Mouse (Mus musculus) urinary bladder, adult 18-20 months (tissue): ENCODE measurements around the gene Dcaf5.

Experiments used
- DNase-seq, 2 experiments: peaks; one replicate each; pipeline ENCODE4 v3.0.0; 2022; ENCODE audit warnings: low spot score in 2 of 2, mixed read lengths in 2 of 2

Gene Dcaf5

GRCm38 (mm10) chr12:80340936-80341335 is 95.5 kb downstream of the Dcaf5 start:
- DNase-seq: no peak

- DNase-seq: no peak
Observed at GRCm38 (mm10) chr12:80334162-80334561, 102.2 kb downstream of the Dcaf5 start.

GRCm38 (mm10) chr12:80331634-80332033 is 104.8 kb downstream of the Dcaf5 start:
- DNase-seq: no peak

GRCm38 (mm10) chr12:80330819-80331218 is 105.6 kb downstream of the Dcaf5 start:
- no peak for DNase-seq

- DNase-seq: no peak
Observed at GRCm38 (mm10) chr12:80329641-80330040, 106.8 kb downstream of the Dcaf5 start.

- DNase-seq: no peak
Observed at GRCm38 (mm10) chr12:80326047-80326446, 110.4 kb downstream of the Dcaf5 start.

GRCm38 (mm10) chr12:80324785-80325131 is 111.6 kb downstream of the Dcaf5 start:
- no peak for DNase-seq

GRCm38 (mm10) chr12:80324051-80324784 is 112.2 kb downstream of the Dcaf5 start:
- DNase-seq: no peak

- no peak for DNase-seq
Observed at GRCm38 (mm10) chr12:80323371-80324050, 112.9 kb downstream of the Dcaf5 start.

- no peak for DNase-seq
Observed at GRCm38 (mm10) chr12:80322494-80322893, 113.9 kb downstream of the Dcaf5 start.

GRCm38 (mm10) chr12:80319062-80319461 is 117.3 kb downstream of the Dcaf5 start:
- DNase-seq: no peak

- DNase-seq: no peak
Observed at GRCm38 (mm10) chr12:80315321-80315720, 121.1 kb downstream of the Dcaf5 start.

GRCm38 (mm10) chr12:80311959-80312669 is 124.3 kb downstream of the Dcaf5 start:
- DNase-seq: no peak

GRCm38 (mm10) chr12:80307556-80307955 is 128.8 kb downstream of the Dcaf5 start:
- DNase-seq: no peak

GRCm38 (mm10) chr12:80304518-80304917 is 131.9 kb downstream of the Dcaf5 start:
- no peak for DNase-seq

GRCm38 (mm10) chr12:80300833-80301456 is 135.5 kb downstream of the Dcaf5 start:
- DNase-seq: no peak

- no peak for DNase-seq
Observed at GRCm38 (mm10) chr12:80298714-80299113, 137.7 kb downstream of the Dcaf5 start.

- no peak for DNase-seq
Observed at GRCm38 (mm10) chr12:80291895-80292435, 144.4 kb downstream of the Dcaf5 start.

- DNase-seq: no peak
Observed at GRCm38 (mm10) chr12:80290964-80291363, 145.4 kb downstream of the Dcaf5 start.

- no peak for DNase-seq
Observed at GRCm38 (mm10) chr12:80290483-80290882, 145.9 kb downstream of the Dcaf5 start.

- DNase-seq: no peak
Observed at GRCm38 (mm10) chr12:80289722-80290121, 146.7 kb downstream of the Dcaf5 start.

GRCm38 (mm10) chr12:80285890-80286289 is 150.5 kb downstream of the Dcaf5 start:
- no peak for DNase-seq
